Mouse (Mus musculus) heart, embryonic 15.5 days (tissue): ENCODE results near the gene Cdk5. TPM values are rescaled to one million over a fixed set of nuclear protein-coding genes. Genes with fewer than 3 reads are reported as not detected.

Experiments used
- ATAC-seq: fragments of 200-750 bp; cut with Nextera tagmentation; replicated peaks from 2 replicates; pipeline ENCODE4 v1.8.0; 2017; ENCODE audit warnings: low read depth, moderate TSS enrichment; ENCODE audit not compliant: insufficient number of reproducible peaks, insufficient read depth, low FRiP score
- H3K27ac ChIP-seq: fragments of 300-500 bp; sonication (generic); 2 replicates; pipeline ENCODE4 v1.5.1; 2015; ENCODE audit warnings: mild to moderate bottlenecking, inconsistent platforms
- H3K27me3 ChIP-seq: fragments of 300-500 bp; sonication (generic); 2 replicates; pipeline ENCODE4 v1.6.1; 2015; ENCODE audit warnings: inconsistent platforms
- H3K36me3 ChIP-seq: fragments of 300-500 bp; sonication (generic); 2 replicates; pipeline ENCODE4 v1.6.1; 2015; ENCODE audit warnings: mild to moderate bottlenecking, inconsistent platforms
- H3K4me1 ChIP-seq: fragments of 300-500 bp; sonication (generic); replicated peaks from 2 replicates; pipeline ENCODE4 v1.6.1; 2015; ENCODE audit warnings: inconsistent platforms
- H3K4me2 ChIP-seq: fragments of 300-500 bp; sonication (generic); 2 replicates; pipeline ENCODE4 v1.6.1; 2015; ENCODE audit warnings: inconsistent platforms, mild to moderate bottlenecking, moderate library complexity
- H3K4me3 ChIP-seq: fragments of 300-500 bp; sonication (generic); 2 replicates; pipeline ENCODE4 v1.5.1; 2015; ENCODE audit warnings: mild to moderate bottlenecking, inconsistent platforms
- H3K9ac ChIP-seq: fragments of 300-500 bp; sonication (generic); 2 replicates; pipeline ENCODE4 v1.6.1; 2015; ENCODE audit warnings: mild to moderate bottlenecking, inconsistent platforms
- H3K9me3 ChIP-seq: fragments of 300-500 bp; sonication (generic); replicated peaks from 2 replicates; pipeline ENCODE4 v1.6.1; 2016; ENCODE audit warnings: inconsistent platforms
- WGBS: fragments of 180-500 bp; shearing (Covaris S2); methylation state at CpG from one replicate; pipeline ENCODE4 v1.1.7; 2015; ENCODE audit warnings: mixed read lengths; 5-methylcytosine and 5-hydroxymethylcytosine counted together
- polyA plus RNA-seq: library from polyadenylated mRNA; unstranded; fragments of >200 nt; fragmentation: Nextera tagmentation; extraction: Ambion mirVana; gene quantifications from 2 replicates; pipeline ENCODE4 v1.2.1, GENCODE M21; 2015

The Cdk5 gene
- polyA plus RNA-seq, 1 experiment from 2014 or later = 27.5 TPM

DNA sequence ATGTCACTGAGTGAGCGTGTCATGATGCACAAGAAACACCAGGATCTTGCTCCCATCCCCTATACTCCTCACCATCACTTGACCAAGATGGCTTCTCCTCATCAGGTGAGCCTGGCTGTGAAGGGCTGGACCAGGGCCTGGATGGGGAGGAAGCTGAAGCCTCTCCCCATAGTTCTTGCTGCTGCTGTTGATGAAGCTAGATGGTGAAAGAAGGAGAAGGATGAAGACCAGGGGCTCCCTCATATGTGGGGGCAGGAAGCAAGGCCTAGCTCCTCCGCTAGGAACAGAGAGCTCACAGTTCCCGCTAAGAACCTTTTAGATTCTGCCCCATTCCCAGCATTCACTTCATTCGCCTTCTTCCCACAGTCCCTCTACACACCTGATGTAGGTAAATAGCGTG lies 38.0 kb downstream of the Cdk5 start:
- Histone ChIP-seq H3K36me3 (no peaks in the 10 kb centered on the region), H3K27ac (0 out of 2 replicates have a peak overlapping the region, but pooled peaks have one; percentile 43), H3K27me3 (peaks cover 18% of the 10 kb centered on the region), H3K4me2 (no peak overlapping the region), H3K4me1 (peaks cover 64% of the 10 kb centered on the region), H3K4me3 (no peak overlapping the region), H3K9ac (no peak overlapping the region), H3K9me3 (no peaks in the 10 kb centered on the region)
- 86% methylated on average over 5 of the region's 5 CpGs for WGBS
- no peak for ATAC-seq

DNA sequence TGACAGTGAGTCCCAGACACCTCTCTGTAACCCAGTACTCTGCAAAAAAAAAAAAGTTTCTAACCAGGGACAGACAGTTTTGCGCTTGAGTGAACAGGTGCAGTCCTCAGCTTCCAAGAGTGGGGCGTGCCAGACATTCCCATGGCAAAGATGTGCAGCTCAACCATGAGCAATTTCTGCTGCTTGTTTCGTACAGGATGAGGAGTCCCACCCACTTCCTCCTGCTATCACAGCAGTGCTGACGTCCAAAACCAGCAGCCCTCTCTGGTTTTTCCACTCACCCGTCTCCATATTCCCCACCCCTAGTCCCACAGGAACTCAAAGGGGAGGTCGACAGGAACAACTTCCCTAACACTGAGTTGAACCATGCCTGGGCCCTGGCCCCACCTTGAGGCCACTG lies 38.9 kb downstream of the Cdk5 start:
- Histone ChIP-seq H3K27me3 (peaks cover 18% of the 10 kb centered on the region), H3K4me1 (peaks cover 62% of the 10 kb centered on the region), H3K9me3 (no peaks in the 10 kb centered on the region), H3K9ac (no peak overlapping the region), H3K4me3 (no peak overlapping the region), H3K27ac (peak overlapping the region; percentile 72), H3K36me3 (no peaks in the 10 kb centered on the region), H3K4me2 (0 out of 2 replicates have a peak overlapping the region, but pooled peaks have one; percentile 82)
- 46% methylated on average over 6 of the region's 6 CpGs for WGBS
- ATAC-seq = peak; percentile 24; the same call in 1 of the 2 replicates

DNA sequence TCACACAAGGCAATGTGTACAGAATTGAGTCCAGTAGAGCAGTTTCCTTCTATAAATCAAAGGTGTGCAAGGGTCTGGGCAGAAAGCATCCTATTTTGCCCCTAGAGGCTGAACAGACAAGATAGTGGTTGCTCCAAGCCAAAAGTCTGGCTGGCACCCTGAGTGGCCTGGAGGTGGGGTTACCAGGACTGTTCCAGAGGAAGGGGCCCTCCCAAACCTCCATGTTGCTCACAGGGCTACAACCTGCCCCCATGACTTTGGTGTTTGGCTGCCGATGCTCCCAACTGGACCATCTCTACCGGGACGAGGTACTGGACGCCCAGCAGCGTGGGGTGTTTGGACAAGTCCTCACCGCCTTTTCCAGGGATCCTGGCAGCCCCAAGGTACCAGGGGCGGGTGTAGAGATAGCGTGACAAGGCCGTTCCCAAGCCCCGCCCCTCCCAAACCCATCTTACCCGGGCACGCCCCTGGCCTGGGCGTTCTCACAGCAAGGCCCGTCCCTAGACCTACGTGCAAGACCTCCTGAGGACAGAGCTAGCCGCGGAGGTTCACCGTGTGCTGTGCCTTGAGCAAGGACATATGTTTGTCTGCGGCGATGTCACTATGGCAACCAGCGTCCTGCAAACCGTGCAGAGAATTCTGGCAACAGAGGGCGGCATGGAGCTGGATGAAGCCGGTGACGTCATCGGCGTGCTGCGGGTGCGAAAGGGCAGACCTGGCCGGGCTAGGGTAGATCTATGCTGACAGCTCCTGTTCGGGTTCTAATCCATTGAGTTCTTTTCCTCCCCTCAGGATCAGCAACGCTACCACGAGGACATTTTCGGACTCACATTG lies 40.1 kb downstream of the Cdk5 start:
- WGBS = 1% methylated on average over 34 of the region's 34 CpGs
- ATAC-seq = peak; percentile 84
- Histone ChIP-seq H3K27me3 (peaks cover 14% of the 10 kb centered on the region), H3K4me1 (peaks cover 53% of the 10 kb centered on the region), H3K36me3 (no peaks in the 10 kb centered on the region), H3K9ac (peak overlapping the region; percentile 59), H3K27ac (peak overlapping the region; percentile 72), H3K4me2 (peak overlapping the region; percentile 82), H3K9me3 (no peaks in the 10 kb centered on the region), H3K4me3 (peak overlapping the region; percentile 51)

- 57% methylated on average over 2 of the region's 2 CpGs for WGBS
- Histone ChIP-seq H3K27me3 (peaks cover 12% of the 10 kb centered on the region), H3K4me1 (peaks cover 41% of the 10 kb centered on the region), H3K4me3 (no peak overlapping the region), H3K4me2 (no peak overlapping the region), H3K9me3 (no peaks in the 10 kb centered on the region), H3K27ac (no peak overlapping the region), H3K36me3 (no peaks in the 10 kb centered on the region), H3K9ac (no peak overlapping the region)
- ATAC-seq = no peak
These were observed 41.3 kb downstream of the Cdk5 start for GRCm38 (mm10) chr5:24381988-24382387.

DNA sequence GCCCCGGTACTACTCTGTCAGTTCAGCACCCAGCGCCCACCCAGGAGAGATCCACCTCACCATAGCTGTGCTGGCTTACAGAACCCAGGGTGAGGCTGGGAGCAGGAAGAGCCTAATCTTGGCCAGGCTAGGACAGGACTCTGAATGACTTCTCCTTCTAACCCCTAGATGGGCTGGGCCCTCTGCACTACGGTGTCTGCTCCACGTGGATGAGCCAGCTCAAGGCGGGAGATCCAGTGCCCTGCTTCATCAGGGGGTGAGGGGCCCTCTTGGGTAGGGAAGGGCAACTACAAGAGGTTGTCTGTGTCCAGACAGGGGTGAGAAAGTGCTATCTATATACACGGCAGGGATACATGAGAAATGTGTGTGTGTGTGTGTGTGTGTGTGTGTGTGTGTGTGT lies 41.8 kb downstream of the Cdk5 start:
- peaks cover 36% of the 10 kb centered on the region for H3K4me1 ChIP-seq
- no peak overlapping the region for H3K9ac ChIP-seq
- no peak overlapping the region for H3K27ac ChIP-seq
- WGBS = 60% methylated on average over 6 of the region's 6 CpGs
- H3K4me2 ChIP-seq = no peak overlapping the region
- H3K36me3 ChIP-seq = no peaks in the 10 kb centered on the region
- H3K27me3 ChIP-seq = peaks cover 7% of the 10 kb centered on the region
- no peaks in the 10 kb centered on the region for H3K9me3 ChIP-seq
- no peak overlapping the region for H3K4me3 ChIP-seq
- ATAC-seq = no peak

GRCm38 (mm10) chr5:24380499-24380898 lies 42.8 kb downstream of the Cdk5 start:
- Histone ChIP-seq H3K27me3 (no peaks in the 10 kb centered on the region), H3K36me3 (no peaks in the 10 kb centered on the region), H3K9ac (no peak overlapping the region), H3K9me3 (no peaks in the 10 kb centered on the region), H3K4me3 (no peak overlapping the region), H3K4me1 (peaks cover 32% of the 10 kb centered on the region), H3K4me2 (no peak overlapping the region), H3K27ac (no peak overlapping the region)
- no peak for ATAC-seq
- 81% methylated on average over 4 of the region's 4 CpGs for WGBS

DNA sequence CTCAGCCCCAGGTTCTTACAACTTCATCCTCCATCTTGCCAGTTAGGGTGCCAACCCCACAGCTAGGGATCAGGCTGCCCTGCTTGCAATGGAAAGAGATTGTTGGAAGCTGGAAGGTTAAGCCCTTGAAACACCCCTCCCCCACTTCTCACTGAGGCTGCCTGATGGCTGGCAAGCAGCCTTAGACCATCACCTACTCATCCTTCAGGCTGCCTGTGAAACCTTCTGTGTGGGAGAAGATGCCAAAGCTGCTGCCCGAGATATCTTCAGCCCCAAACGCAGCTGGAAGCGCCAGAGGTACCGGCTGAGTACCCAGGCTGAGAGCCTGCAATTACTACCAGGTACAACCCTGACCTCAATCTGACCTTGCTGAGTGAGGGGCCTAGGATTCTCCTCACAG lies 43.8 kb downstream of the Cdk5 start:
- H3K27me3 ChIP-seq = no peaks in the 10 kb centered on the region
- no peak overlapping the region for H3K9ac ChIP-seq
- no peak overlapping the region for H3K4me3 ChIP-seq
- peaks cover 34% of the 10 kb centered on the region for H3K4me1 ChIP-seq
- no peaks in the 10 kb centered on the region for H3K36me3 ChIP-seq
- no peak for ATAC-seq
- 58% methylated on average over 4 of the region's 4 CpGs for WGBS
- H3K9me3 ChIP-seq = no peaks in the 10 kb centered on the region
- no peak overlapping the region for H3K27ac ChIP-seq
- no peak overlapping the region for H3K4me2 ChIP-seq

- H3K9me3 ChIP-seq = no peaks in the 10 kb centered on the region
- no peak for ATAC-seq
- no peak overlapping the region for H3K9ac ChIP-seq
- no peaks in the 10 kb centered on the region for H3K36me3 ChIP-seq
- H3K4me1 ChIP-seq = peaks cover 32% of the 10 kb centered on the region
- no peaks in the 10 kb centered on the region for H3K27me3 ChIP-seq
- no peak overlapping the region for H3K4me3 ChIP-seq
- 73% methylated on average over 2 of the region's 2 CpGs for WGBS
- H3K4me2 ChIP-seq = no peak overlapping the region
- H3K27ac ChIP-seq = no peak overlapping the region
These were observed 44.6 kb downstream of the Cdk5 start for GRCm38 (mm10) chr5:24378700-24379099.

DNA sequence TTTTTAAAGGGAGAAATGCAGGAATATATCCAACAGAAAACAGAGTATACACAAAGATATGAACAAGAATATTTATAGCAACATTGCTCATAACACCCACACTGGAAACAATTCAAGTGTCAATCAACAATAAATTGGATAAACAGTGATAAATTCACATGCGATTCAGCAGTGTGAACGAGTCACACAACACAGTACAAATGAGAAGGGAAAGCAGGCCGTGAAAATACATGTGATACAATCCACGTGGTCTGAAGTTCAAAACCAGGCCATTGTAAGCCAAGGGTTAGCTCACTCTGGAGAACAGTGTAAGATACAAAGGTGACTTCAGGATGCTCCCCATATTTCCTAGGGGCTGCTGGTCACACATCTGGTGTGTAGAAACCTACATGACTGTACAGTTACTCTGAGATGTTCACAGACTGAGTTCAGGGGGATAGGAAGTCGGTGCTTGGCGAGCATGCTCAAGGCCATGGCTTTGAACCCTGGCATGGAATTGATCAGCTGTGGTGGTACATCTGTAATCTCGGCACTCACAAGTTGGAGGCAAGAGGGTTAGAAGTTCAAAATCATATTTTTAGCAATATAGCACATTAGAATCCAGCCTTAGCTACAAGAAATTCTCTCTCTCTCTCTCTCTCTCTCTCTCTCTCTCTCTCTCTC lies 48.5 kb downstream of the Cdk5 start:
- Histone ChIP-seq H3K4me3 (no peak overlapping the region), H3K27ac (peak overlapping the region; percentile 5; the same call in 1 of the 2 replicates), H3K4me2 (no peak overlapping the region), H3K9ac (no peak overlapping the region), H3K36me3 (no peaks in the 10 kb centered on the region), H3K27me3 (no peaks in the 10 kb centered on the region), H3K9me3 (no peaks in the 10 kb centered on the region), H3K4me1 (peaks cover 22% of the 10 kb centered on the region)
- 41% methylated on average over 7 of the region's 7 CpGs for WGBS
- no peak for ATAC-seq

DNA sequence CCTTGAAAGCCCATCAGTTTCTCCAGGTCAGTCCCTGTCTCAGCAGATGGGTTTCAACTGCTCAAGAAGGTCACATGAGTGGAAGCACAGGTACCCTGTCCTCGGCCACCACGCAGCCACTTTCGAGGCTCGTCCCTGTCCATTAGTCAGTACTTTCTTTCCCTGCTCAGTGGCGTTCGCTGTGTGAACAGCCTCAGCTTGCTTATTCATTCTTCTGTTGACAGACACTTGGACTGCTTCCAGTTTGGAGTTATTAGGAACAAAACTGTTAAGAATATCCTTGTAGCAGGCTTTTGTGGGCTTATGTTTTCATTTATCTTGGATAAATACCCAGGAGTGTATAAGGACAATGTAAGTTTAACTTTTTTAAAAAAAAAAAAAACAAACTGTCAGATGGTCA lies 49.1 kb downstream of the Cdk5 start:
- Histone ChIP-seq H3K4me3 (no peak overlapping the region), H3K9me3 (no peaks in the 10 kb centered on the region), H3K27ac (peak overlapping the region; percentile 63), H3K4me2 (no peak overlapping the region), H3K36me3 (no peaks in the 10 kb centered on the region), H3K27me3 (no peaks in the 10 kb centered on the region), H3K9ac (no peak overlapping the region), H3K4me1 (peaks cover 16% of the 10 kb centered on the region)
- ATAC-seq = 0 out of 2 replicates have a peak, but pooled peaks have one; percentile 8
- 22% methylated on average over 6 of the region's 6 CpGs for WGBS

DNA sequence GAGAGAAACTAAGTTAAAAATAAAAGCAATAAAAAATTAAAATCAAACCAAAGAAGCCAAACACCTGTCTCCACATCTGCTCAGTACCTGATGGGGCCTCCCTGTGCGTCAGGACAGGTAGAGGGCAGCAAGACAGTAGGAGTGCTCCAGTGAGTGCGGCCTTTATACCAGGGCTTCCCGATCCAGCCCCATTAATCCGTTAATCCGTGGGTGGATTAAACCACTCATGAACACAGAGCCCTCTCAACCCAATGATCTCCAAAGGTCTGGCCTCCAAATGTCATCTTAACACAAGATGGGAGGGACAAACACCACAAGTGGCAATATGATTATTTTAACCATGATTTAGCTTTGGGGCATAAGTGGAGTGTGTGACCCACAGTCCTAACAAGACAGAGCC lies 49.5 kb downstream of the Cdk5 start:
- Histone ChIP-seq H3K9ac (no peak overlapping the region), H3K4me1 (peaks cover 16% of the 10 kb centered on the region), H3K27me3 (no peaks in the 10 kb centered on the region), H3K4me3 (no peak overlapping the region), H3K4me2 (no peak overlapping the region), H3K27ac (peak overlapping the region; percentile 63), H3K36me3 (no peaks in the 10 kb centered on the region), H3K9me3 (no peaks in the 10 kb centered on the region)
- 77% methylated on average over 5 of the region's 5 CpGs for WGBS
- ATAC-seq = no peak
